Comparison of ENCODE assay signal across 32 mouse cellular contexts in genomic region chr12:39938211-39938610, GRCm38 (mm10).
"Had no signal": no experiment of that assay in that cellular context is flagged by ENCODE, and none has a peak within 500 bp of the region (broad histone marks: within the 10 kb centered on the region; RNA-seq: fewer than 3 reads in every experiment).

No protein-coding gene starts in this region.

- DNase-seq: left cerebral cortex, postnatal 4 days; liver; liver, embryonic 13.5 days; liver, postnatal 0 days; lung, adult 18-20 months; lung, adult 2 months; lung, embryonic 14.5 days; lung, postnatal 10 days; lung, postnatal 14 days; lung, postnatal 36 days; lung, postnatal 4 days; midbrain, embryonic 14.5 days had no signal

- H3K27ac ChIP-seq: limb, embryonic 10.5 days; limb, embryonic 12.5 days; limb, embryonic 13.5 days; limb, embryonic 15.5 days; liver, embryonic 12.5 days; liver, embryonic 13.5 days; liver, embryonic 14.5 days; liver, embryonic 15.5 days; lung, embryonic 15.5 days; macrophage; midbrain, embryonic 10.5 days; midbrain, embryonic 12.5 days; midbrain, embryonic 13.5 days; midbrain, embryonic 15.5 days; neural tube, embryonic 12.5 days had no signal

- H3K4me1 ChIP-seq: limb, embryonic 10.5 days; limb, embryonic 12.5 days; limb, embryonic 13.5 days; limb, embryonic 15.5 days; liver, embryonic 12.5 days; liver, embryonic 13.5 days; liver, embryonic 15.5 days; lung, embryonic 15.5 days; midbrain, embryonic 13.5 days; neural tube, embryonic 12.5 days had no signal

- H3K4me2 ChIP-seq: limb, embryonic 12.5 days; limb, embryonic 13.5 days; limb, embryonic 15.5 days; liver, embryonic 11.5 days; liver, embryonic 12.5 days; liver, embryonic 13.5 days; liver, embryonic 15.5 days; lung, embryonic 14.5 days; lung, embryonic 15.5 days; midbrain, embryonic 11.5 days; midbrain, embryonic 12.5 days; midbrain, embryonic 13.5 days; midbrain, embryonic 15.5 days; neural tube, embryonic 12.5 days had no signal

- ATAC-seq: liver, embryonic 12.5 days; liver, postnatal 0 days; lung, postnatal 0 days; midbrain, embryonic 13.5 days; midbrain, embryonic 15.5 days; midbrain, embryonic 16.5 days had no signal

- H3K9ac ChIP-seq: limb, embryonic 12.5 days; limb, embryonic 13.5 days; limb, embryonic 15.5 days; liver, embryonic 12.5 days; liver, embryonic 13.5 days; liver, embryonic 14.5 days; liver, embryonic 15.5 days; liver, postnatal 0 days; lung, embryonic 14.5 days; lung, embryonic 15.5 days; midbrain, embryonic 12.5 days; midbrain, embryonic 13.5 days; midbrain, embryonic 15.5 days; neural tube, embryonic 12.5 days had no signal

- H3K9me3 ChIP-seq: limb, embryonic 10.5 days; limb, embryonic 12.5 days; limb, embryonic 13.5 days; limb, embryonic 15.5 days; liver, embryonic 12.5 days; liver, embryonic 13.5 days; liver, embryonic 15.5 days; lung, embryonic 15.5 days; megakaryocyte, embryonic 14.5 days; midbrain, embryonic 10.5 days; midbrain, embryonic 12.5 days; midbrain, embryonic 13.5 days; midbrain, embryonic 15.5 days; neural tube, embryonic 12.5 days had no signal

- H3K4me3 ChIP-seq: limb, embryonic 10.5 days; limb, embryonic 12.5 days; limb, embryonic 13.5 days; limb, embryonic 15.5 days; liver, embryonic 12.5 days; liver, embryonic 13.5 days; liver, embryonic 15.5 days; lung, embryonic 15.5 days; megakaryocyte, embryonic 14.5 days; midbrain, embryonic 10.5 days; midbrain, embryonic 12.5 days; midbrain, embryonic 13.5 days; midbrain, embryonic 15.5 days; myocyte; neural tube, embryonic 12.5 days had no signal

- H3K36me3 ChIP-seq: limb, embryonic 10.5 days; limb, embryonic 12.5 days; limb, embryonic 13.5 days; limb, embryonic 15.5 days; liver, embryonic 12.5 days; liver, embryonic 13.5 days; liver, embryonic 15.5 days; lung, embryonic 15.5 days; midbrain, embryonic 10.5 days; midbrain, embryonic 12.5 days; midbrain, embryonic 13.5 days; midbrain, embryonic 15.5 days; neural tube, embryonic 12.5 days had no signal

- H3K27me3 ChIP-seq: limb, embryonic 12.5 days; limb, embryonic 13.5 days; limb, embryonic 15.5 days; liver, embryonic 12.5 days; liver, embryonic 13.5 days; liver, embryonic 15.5 days; lung, embryonic 15.5 days; midbrain, embryonic 12.5 days; midbrain, embryonic 13.5 days; midbrain, embryonic 15.5 days; neural tube, embryonic 12.5 days had no signal
